Mouse (Mus musculus) megakaryocyte-erythroid progenitor cell, adult 5-6 weeks (primary cell): ENCODE measurements around the gene Lypd9. TPM values are rescaled to one million over a fixed set of nuclear protein-coding genes. Genes with fewer than 3 reads are reported as not detected.
"Not testable (repeated sequence)": the region's sequence is repeated elsewhere in the genome, so short reads cannot be mapped to it uniquely, and the experiment has no call there.

ENCODE experiments used
- ATAC-seq: replicated peaks from 2 replicates; pipeline ENCODE4 v1.8.0; 2016; ENCODE audit warnings: mild to moderate bottlenecking, inconsistent platforms; ENCODE audit not compliant: severe bottlenecking, poor library complexity, low FRiP score, low TSS enrichment
- total RNA-seq, 2 experiments: library from RNA; stranded (forward) in 1 of 2; stranded (reverse) in 1 of 2; fragments of 200-1000, 215-1000 nt in 1 of 2; fragments of >200 nt in 1 of 2; fragmentation: Nextera tagmentation in 1 of 2; gene quantifications; 2 replicates each; pipeline ENCODE4 v1.2.3; 2014 to 2017

Lypd9 gene
- total RNA-seq (2014; fragmentation: Nextera tagmentation), result not detected in 2 replicates
- not detected in 2 replicates for total RNA-seq (2017)

DNA sequence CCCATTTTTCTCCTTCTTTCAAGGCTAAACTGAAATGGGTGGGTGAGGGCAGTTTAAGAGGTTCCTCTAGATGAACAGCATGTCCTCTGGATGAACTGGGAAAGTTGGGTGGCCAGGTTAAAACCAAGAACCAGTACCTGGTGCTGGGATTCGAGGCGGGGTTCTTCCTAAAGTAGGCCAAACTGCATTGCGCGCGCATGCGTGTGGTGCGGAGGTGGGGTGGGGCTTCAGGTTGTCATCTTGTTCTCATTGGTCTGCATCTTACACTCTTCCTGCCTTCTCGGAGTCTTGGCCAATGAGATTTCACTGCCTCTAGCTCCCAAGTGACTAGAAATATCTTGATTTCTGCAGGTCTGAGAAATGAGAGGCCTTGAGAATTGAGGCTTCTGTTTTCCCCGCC, at the start of gene Lypd9:
Gene Lypd9 (minus strand): TSS at position 165 of the 400 bp plus-strand sequence.
- no peak for ATAC-seq

GRCm38 (mm10) chr11:58502472-58502871, 49.7 kb upstream of the Lypd9 start, which contains the start of gene Olfr331:
Gene Olfr331 (minus strand): TSS chr11:58502572.
- not testable (repeated sequence) for ATAC-seq

GRCm38 (mm10) chr11:58499290-58499689, 46.6 kb upstream of the Lypd9 start:
- no peak for ATAC-seq

GRCm38 (mm10) chr11:58498761-58499160, 46.0 kb upstream of the Lypd9 start:
- ATAC-seq, result no peak

DNA sequence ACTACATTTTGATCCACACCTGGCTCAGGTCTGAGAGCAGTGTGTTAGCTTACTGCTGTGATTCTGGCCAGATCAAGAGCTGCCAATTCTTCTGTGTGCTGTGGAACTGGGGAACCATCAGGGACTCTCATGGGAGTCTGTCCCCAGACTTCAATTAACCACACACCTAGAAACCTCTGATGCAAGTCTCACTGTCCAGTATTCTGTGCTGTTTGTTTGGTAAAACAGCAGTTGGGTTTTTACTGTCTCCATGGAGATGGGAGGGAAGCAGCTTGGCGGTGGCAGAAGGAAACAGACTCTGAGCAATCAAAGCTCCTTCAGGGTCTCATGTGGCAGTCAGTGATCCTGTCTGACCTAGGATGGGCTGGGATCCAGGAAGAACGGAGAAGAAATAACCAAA, 39.7 kb upstream of the Lypd9 start, which contains the start of gene Olfr332:
Gene Olfr332 (minus strand): TSS at position 101 of the 400 bp plus-strand sequence.
- ATAC-seq, result no peak

GRCm38 (mm10) chr11:58462170-58462569, 9.4 kb upstream of the Lypd9 start, which contains the start of gene Olfr30:
Gene Olfr30 (minus strand): TSS chr11:58462270.
- ATAC-seq, result no peak

- no peak for ATAC-seq
Observed at GRCm38 (mm10) chr11:58453592-58453991, 869 bp upstream of the Lypd9 start.

GRCm38 (mm10) chr11:58437866-58438265, 14.9 kb downstream of the Lypd9 start:
- ATAC-seq, result no peak

GRCm38 (mm10) chr11:58432259-58432658, 20.5 kb downstream of the Lypd9 start, which contains the start of gene Gm12253:
Gene Gm12253 (plus strand): TSS chr11:58432559.
- no peak for ATAC-seq

GRCm38 (mm10) chr11:58420815-58421214, 31.9 kb downstream of the Lypd9 start, which contains the start of gene 1810065E05Rik:
Gene 1810065E05Rik (plus strand): TSS chr11:58421111.
- no peak for ATAC-seq

- ATAC-seq, result no peak
Observed at GRCm38 (mm10) chr11:58418336-58418735, 34.4 kb downstream of the Lypd9 start.

- no peak for ATAC-seq
Observed at GRCm38 (mm10) chr11:58408066-58408465, 44.7 kb downstream of the Lypd9 start.

DNA sequence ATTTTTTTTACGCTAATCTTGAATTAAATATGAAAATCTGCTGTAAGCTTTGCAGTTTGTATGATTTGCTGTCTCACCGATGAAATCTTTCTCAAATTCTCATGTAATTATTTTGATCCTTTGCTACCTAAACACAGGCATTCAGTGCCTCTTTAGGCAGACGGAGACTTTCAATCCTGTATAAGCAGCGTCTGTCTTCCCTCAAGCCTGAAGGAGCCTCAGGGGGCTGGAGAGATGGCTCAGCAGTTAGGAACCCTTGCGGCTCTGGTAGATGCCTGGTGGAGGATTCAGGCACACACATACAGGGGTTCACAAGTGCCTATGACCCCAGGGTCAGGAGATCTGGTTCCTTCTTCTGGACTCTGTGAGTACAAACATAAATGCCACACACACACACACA, 52.1 kb downstream of the Lypd9 start:
- ATAC-seq, result no peak

- ATAC-seq, result no peak
Observed at GRCm38 (mm10) chr11:58399985-58400645, 52.6 kb downstream of the Lypd9 start.

Other genes starting within 250 kb of the Lypd9 start
- gene 4930438A08Rik, start 178.1 kb downstream of the Lypd9 start, total RNA-seq (2014; fragmentation: Nextera tagmentation), result 2.3 TPM in 1 of 2 replicates, not detected in the other
- gene 4930438A08Rik, start 178.1 kb downstream of the Lypd9 start, total RNA-seq (2017), result 0.19 TPM in 1 of 2 replicates, not detected in the other
- 34.0 and 66.1 TPM in 2 replicates for gene Zfp692, start 145.9 kb downstream of the Lypd9 start, total RNA-seq (2014; fragmentation: Nextera tagmentation)
- gene Zfp692, start 145.9 kb downstream of the Lypd9 start, total RNA-seq (2017), result 25.0 and 26.7 TPM in 2 replicates
- 60.9 and 65.9 TPM in 2 replicates for gene Zfp672, start 122.6 kb downstream of the Lypd9 start, total RNA-seq (2014; fragmentation: Nextera tagmentation)
- 28.5 and 30.9 TPM in 2 replicates for gene Zfp672, start 122.6 kb downstream of the Lypd9 start, total RNA-seq (2017)
- 12.8 and 13.8 TPM in 2 replicates for gene Sh3bp5l, start 122.2 kb downstream of the Lypd9 start, total RNA-seq (2014; fragmentation: Nextera tagmentation)
- gene Sh3bp5l, start 122.2 kb downstream of the Lypd9 start, total RNA-seq (2017), result 10.4 and 20.9 TPM in 2 replicates
- not detected in 2 replicates for gene Lypd8, start 73.9 kb downstream of the Lypd9 start, total RNA-seq (2014; fragmentation: Nextera tagmentation)
- gene Lypd8, start 73.9 kb downstream of the Lypd9 start, total RNA-seq (2017), result not detected in 2 replicates
- not detected in 2 replicates for gene 1810065E05Rik, start 31.8 kb downstream of the Lypd9 start, total RNA-seq (2014; fragmentation: Nextera tagmentation)
- not detected in 2 replicates for gene 1810065E05Rik, start 31.8 kb downstream of the Lypd9 start, total RNA-seq (2017)
- not detected in 2 replicates for gene Gm12253, start 20.4 kb downstream of the Lypd9 start, total RNA-seq (2014; fragmentation: Nextera tagmentation)
- gene Gm12253, start 20.4 kb downstream of the Lypd9 start, total RNA-seq (2017), result not detected in 2 replicates
- not detected in 2 replicates for gene Olfr30, start 9.3 kb upstream of the Lypd9 start, total RNA-seq (2014; fragmentation: Nextera tagmentation)
- not detected in 2 replicates for gene Olfr30, start 9.3 kb upstream of the Lypd9 start, total RNA-seq (2017)
- not detected in 2 replicates for gene Olfr332, start 39.6 kb upstream of the Lypd9 start, total RNA-seq (2014; fragmentation: Nextera tagmentation)
- gene Olfr332, start 39.6 kb upstream of the Lypd9 start, total RNA-seq (2017), result not detected in 2 replicates
- gene Olfr331, start 49.6 kb upstream of the Lypd9 start, total RNA-seq (2014; fragmentation: Nextera tagmentation), result not detected in 2 replicates
- not detected in 2 replicates for gene Olfr331, start 49.6 kb upstream of the Lypd9 start, total RNA-seq (2017)
- not detected in 2 replicates for gene Olfr330, start 81.9 kb upstream of the Lypd9 start, total RNA-seq (2014; fragmentation: Nextera tagmentation)
- gene Olfr330, start 81.9 kb upstream of the Lypd9 start, total RNA-seq (2017), result not detected in 2 replicates
- gene Olfr329-ps, start 93.5 kb upstream of the Lypd9 start, total RNA-seq (2014; fragmentation: Nextera tagmentation), result not detected in 2 replicates
- not detected in 2 replicates for gene Olfr329-ps, start 93.5 kb upstream of the Lypd9 start, total RNA-seq (2017)
- gene Olfr328, start 102.7 kb upstream of the Lypd9 start, total RNA-seq (2014; fragmentation: Nextera tagmentation), result not detected in 2 replicates
- gene Olfr328, start 102.7 kb upstream of the Lypd9 start, total RNA-seq (2017), result not detected in 2 replicates
- not detected in 2 replicates for gene Olfr224, start 117.6 kb upstream of the Lypd9 start, total RNA-seq (2014; fragmentation: Nextera tagmentation)
- gene Olfr224, start 117.6 kb upstream of the Lypd9 start, total RNA-seq (2017), result not detected in 2 replicates
- not detected in 2 replicates for gene Olfr325, start 124.8 kb upstream of the Lypd9 start, total RNA-seq (2014; fragmentation: Nextera tagmentation)
- gene Olfr325, start 124.8 kb upstream of the Lypd9 start, total RNA-seq (2017), result not detected in 2 replicates
- gene Olfr324, start 142.2 kb upstream of the Lypd9 start, total RNA-seq (2014; fragmentation: Nextera tagmentation), result not detected in 2 replicates
- gene Olfr324, start 142.2 kb upstream of the Lypd9 start, total RNA-seq (2017), result not detected in 2 replicates
- gene 2210407C18Rik, start 163.2 kb upstream of the Lypd9 start, total RNA-seq (2014; fragmentation: Nextera tagmentation), result not detected in 2 replicates
- not detected in 2 replicates for gene 2210407C18Rik, start 163.2 kb upstream of the Lypd9 start, total RNA-seq (2017)
- not detected in 2 replicates for gene Olfr323, start 177.6 kb upstream of the Lypd9 start, total RNA-seq (2014; fragmentation: Nextera tagmentation)
- gene Olfr323, start 177.6 kb upstream of the Lypd9 start, total RNA-seq (2017), result not detected in 2 replicates
- gene Trim58, start 187.5 kb upstream of the Lypd9 start, total RNA-seq (2014; fragmentation: Nextera tagmentation), result 10.9 and 13.2 TPM in 2 replicates
- 5.3 and 8.0 TPM in 2 replicates for gene Trim58, start 187.5 kb upstream of the Lypd9 start, total RNA-seq (2017)
- not detected in 2 replicates for gene Olfr322, start 205.9 kb upstream of the Lypd9 start, total RNA-seq (2014; fragmentation: Nextera tagmentation)
- 0.15 TPM in 1 of 2 replicates, not detected in the other for gene Olfr322, start 205.9 kb upstream of the Lypd9 start, total RNA-seq (2017)
- gene Olfr320, start 228.2 kb upstream of the Lypd9 start, total RNA-seq (2014; fragmentation: Nextera tagmentation), result not detected in 2 replicates
- not detected in 2 replicates for gene Olfr320, start 228.2 kb upstream of the Lypd9 start, total RNA-seq (2017)
- gene Olfr319, start 246.2 kb upstream of the Lypd9 start, total RNA-seq (2014; fragmentation: Nextera tagmentation), result not detected in 2 replicates
- not detected in 2 replicates for gene Olfr319, start 246.2 kb upstream of the Lypd9 start, total RNA-seq (2017)